Mouse (Mus musculus): ENCODE measurements around the gene D10Wsu102e. TPM values are rescaled to one million over a fixed set of nuclear protein-coding genes. Genes with fewer than 3 reads are reported as not detected.

D10Wsu102e gene
- polyA plus RNA-seq (2016; fragmentation: Nextera tagmentation; extraction: Ambion mirVana) = 1.1 and 1.2 TPM in 2 replicates

DNA sequence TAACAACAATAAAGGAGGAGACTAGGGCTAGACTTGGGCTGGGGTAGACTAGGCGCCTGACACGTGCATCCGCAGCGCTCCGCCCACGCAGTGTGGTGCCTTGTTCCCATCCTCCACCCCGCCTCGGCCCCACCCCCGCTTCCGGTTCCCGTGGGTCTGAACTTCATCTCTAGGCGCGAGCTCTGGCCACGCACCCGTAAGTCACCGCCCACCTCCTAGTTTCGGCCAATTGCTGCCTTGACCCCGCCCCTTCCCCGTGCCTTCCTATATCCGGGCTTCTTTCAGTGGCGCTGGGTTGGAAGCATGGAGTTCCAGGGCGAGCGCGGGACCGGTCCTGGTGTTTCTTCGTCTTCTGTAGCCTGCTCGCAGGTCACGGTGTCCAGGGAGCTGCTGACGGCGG lies at the start of gene D10Wsu102e:
Gene D10Wsu102e, plus strand, starts transcription at position 266 of the 400 bp plus-strand sequence.
- Histone ChIP-seq H3K36me3 (peaks cover 25% of the 10 kb centered on the region), H3K4me2 (replicated peaks) (peak within 1 kb of the TSS; percentile 73), H3K9me3 (no peaks in the 10 kb centered on the region), H3K27me3 (no peaks in the 10 kb centered on the region), H3K27ac (replicated peaks) (peak within 1 kb of the TSS; percentile 58), H3K4me3 (peak within 1 kb of the TSS; percentile 96), H3K4me1 (peaks cover 10% of the 10 kb centered on the region), H3K9ac (replicated peaks) (peak within 1 kb of the TSS; percentile 87)
- peak; percentile 97 for ATAC-seq (ENCODE audit: low FRiP score, low read depth)
- WGBS = under 1% methylated on average over 30 of the region's 30 CpGs

DNA sequence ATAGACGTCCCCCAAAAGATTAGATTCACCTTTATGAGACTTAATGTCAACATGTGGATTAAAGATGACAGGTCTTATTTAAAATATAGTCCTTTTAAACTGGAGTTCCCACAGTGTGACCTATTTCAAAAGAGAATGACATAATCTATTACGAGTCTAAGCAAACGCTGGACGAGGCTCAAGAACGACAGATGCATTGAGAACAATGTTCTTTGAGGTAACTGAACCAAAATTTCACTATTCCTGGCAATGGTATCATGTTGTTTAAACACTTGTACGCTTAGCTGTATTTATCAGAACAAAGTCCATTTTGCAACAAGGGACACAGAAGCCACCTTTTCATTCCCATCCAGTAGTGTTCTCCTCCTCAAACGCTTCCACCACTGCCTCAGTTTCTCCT lies 49.7 kb upstream of the D10Wsu102e start:
- no peak overlapping the region for H3K4me2 ChIP-seq (replicated peaks)
- no peak overlapping the region for H3K27ac ChIP-seq (replicated peaks)
- no peak for ATAC-seq (ENCODE audit: low FRiP score, low read depth)
- H3K4me3 ChIP-seq = no peak overlapping the region
- 90% methylated on average over 7 of the region's 7 CpGs for WGBS
- H3K27me3 ChIP-seq = no peaks in the 10 kb centered on the region
- H3K9ac ChIP-seq (replicated peaks) = no peak overlapping the region
- no peaks in the 10 kb centered on the region for H3K9me3 ChIP-seq
- H3K36me3 ChIP-seq = no peaks in the 10 kb centered on the region
- H3K4me1 ChIP-seq = no peaks in the 10 kb centered on the region

DNA sequence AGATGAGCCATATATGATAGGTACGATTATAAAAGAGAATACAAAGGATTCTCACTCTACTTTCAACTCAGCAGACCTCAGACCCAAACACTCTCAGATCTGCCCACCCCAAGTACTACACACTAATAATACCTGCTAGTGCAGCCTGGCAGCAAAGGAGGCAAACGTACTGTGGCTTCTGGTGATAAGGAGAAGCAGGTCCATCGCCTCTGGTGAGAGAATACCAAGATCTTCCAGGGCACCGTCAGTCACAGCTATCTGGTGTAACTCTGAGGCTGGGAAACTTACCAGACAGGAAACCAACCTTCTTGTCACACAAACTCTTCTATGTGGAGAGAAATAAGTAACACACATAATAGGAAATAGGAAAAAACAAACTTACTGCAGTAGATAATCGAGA lies 47.0 kb upstream of the D10Wsu102e start:
- H3K27ac ChIP-seq (replicated peaks) = no peak overlapping the region
- no peaks in the 10 kb centered on the region for H3K36me3 ChIP-seq
- no peak overlapping the region for H3K4me3 ChIP-seq
- no peaks in the 10 kb centered on the region for H3K4me1 ChIP-seq
- WGBS = 88% methylated on average over 5 of the region's 5 CpGs
- H3K9me3 ChIP-seq = no peaks in the 10 kb centered on the region
- ATAC-seq (ENCODE audit: low FRiP score, low read depth) = no peak
- H3K27me3 ChIP-seq = no peaks in the 10 kb centered on the region
- no peak overlapping the region for H3K9ac ChIP-seq (replicated peaks)
- H3K4me2 ChIP-seq (replicated peaks) = no peak overlapping the region

DNA sequence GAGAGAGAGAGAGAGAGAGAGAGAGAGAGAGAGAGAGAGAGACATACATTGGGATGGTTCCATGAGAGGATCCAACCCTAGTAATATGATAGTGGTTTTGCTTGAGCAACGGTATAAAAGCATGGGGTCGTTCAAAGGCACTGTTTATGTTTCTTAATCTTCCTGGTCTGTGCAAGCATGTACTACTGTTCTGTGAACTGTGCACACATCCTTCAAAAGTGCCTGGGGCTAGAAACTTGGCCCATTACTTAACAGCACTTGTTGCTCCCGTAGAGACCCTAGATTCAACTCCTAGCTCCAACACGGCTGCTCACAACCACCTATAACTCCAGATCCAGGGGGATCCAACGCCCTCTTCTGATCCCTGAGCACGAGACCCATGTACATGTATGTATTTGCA lies 39.6 kb upstream of the D10Wsu102e start:
- WGBS = 85% methylated on average over 6 of the region's 6 CpGs
- Histone ChIP-seq H3K4me1 (no peaks in the 10 kb centered on the region), H3K4me2 (replicated peaks) (no peak overlapping the region), H3K9ac (replicated peaks) (no peak overlapping the region), H3K9me3 (no peaks in the 10 kb centered on the region), H3K36me3 (no peaks in the 10 kb centered on the region), H3K27me3 (peaks cover 13% of the 10 kb centered on the region), H3K27ac (replicated peaks) (no peak overlapping the region), H3K4me3 (no peak overlapping the region)
- no peak for ATAC-seq (ENCODE audit: low FRiP score, low read depth)

DNA sequence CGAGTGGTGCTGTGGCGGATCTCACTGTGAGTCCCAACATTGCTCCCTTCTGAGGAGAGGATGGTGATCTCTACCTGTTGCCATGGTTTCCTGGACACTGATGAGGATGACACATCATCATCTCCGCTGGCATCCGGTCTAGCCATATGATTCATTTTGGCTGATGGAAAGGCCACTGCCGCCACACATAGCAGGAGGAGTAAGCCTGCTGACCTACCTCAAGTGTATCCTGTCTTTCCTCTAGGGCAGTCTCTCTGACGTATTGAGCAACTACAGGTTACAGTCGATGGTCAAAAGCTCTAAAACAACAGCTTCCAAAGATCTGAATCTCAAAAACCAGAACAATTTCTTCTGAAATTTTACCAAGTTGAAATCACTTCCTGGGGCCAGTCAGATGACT lies 39.2 kb upstream of the D10Wsu102e start:
- peaks cover 13% of the 10 kb centered on the region for H3K27me3 ChIP-seq
- ATAC-seq (ENCODE audit: low FRiP score, low read depth) = no peak
- H3K4me2 ChIP-seq (replicated peaks) = no peak overlapping the region
- H3K36me3 ChIP-seq = no peaks in the 10 kb centered on the region
- H3K9ac ChIP-seq (replicated peaks) = no peak overlapping the region
- no peak overlapping the region for H3K27ac ChIP-seq (replicated peaks)
- H3K4me1 ChIP-seq = no peaks in the 10 kb centered on the region
- WGBS = 93% methylated on average over 7 of the region's 7 CpGs
- no peaks in the 10 kb centered on the region for H3K9me3 ChIP-seq
- no peak overlapping the region for H3K4me3 ChIP-seq

DNA sequence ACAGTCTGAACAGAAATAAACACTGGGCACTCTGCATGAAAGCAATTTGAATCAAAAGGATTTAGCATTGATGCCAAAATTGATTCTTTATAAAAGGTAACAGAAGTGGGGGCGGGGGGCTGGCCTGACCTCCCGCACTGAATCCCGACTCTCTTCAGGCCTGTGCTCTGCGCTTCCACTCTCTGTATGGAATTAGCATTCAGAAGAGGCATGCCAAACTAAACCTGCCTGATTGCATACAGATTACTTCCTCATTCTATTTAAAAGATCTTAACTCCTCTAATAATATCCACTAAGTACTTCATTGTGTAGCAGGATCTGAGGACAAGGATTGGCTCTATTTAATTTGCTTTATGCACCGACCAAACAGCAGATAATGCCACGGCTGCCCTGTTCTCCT lies 38.5 kb upstream of the D10Wsu102e start:
- no peak overlapping the region for H3K9ac ChIP-seq (replicated peaks)
- H3K9me3 ChIP-seq = no peaks in the 10 kb centered on the region
- H3K4me3 ChIP-seq = no peak overlapping the region
- peaks cover 13% of the 10 kb centered on the region for H3K27me3 ChIP-seq
- ATAC-seq (ENCODE audit: low FRiP score, low read depth) = no peak
- no peaks in the 10 kb centered on the region for H3K36me3 ChIP-seq
- 22% methylated on average over 6 of the region's 6 CpGs for WGBS
- H3K27ac ChIP-seq (replicated peaks) = no peak overlapping the region
- H3K4me2 ChIP-seq (replicated peaks) = no peak overlapping the region
- H3K4me1 ChIP-seq = no peaks in the 10 kb centered on the region

DNA sequence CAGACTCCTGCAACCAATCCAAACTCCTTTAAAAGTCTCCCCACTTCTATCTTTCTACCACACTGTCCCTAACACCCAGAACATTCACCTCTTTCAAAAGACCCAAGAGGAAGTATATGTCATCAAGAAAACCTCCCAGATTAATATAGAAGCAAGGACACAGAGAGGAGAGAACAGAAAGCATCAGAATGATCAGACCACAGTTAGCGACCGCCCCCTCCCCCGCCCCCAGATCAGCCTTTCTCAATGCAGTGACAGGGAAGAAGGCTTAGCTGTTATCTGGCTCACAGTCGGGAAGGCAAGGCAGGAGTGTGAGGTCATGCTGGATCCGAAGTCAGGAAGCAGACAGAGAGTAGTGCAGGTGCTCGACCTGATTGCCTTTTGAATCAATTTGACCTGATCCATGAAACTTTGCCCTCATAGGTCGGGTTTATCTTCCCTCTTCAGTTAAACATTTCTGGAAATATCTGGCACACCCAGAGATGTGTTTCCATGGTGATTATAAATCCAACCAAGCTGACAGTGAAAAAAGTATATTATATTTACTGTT lies 37.4 kb upstream of the D10Wsu102e start:
- H3K4me2 ChIP-seq (replicated peaks) = no peak overlapping the region
- ATAC-seq (ENCODE audit: low FRiP score, low read depth) = no peak
- H3K9me3 ChIP-seq = no peaks in the 10 kb centered on the region
- H3K4me1 ChIP-seq = no peaks in the 10 kb centered on the region
- H3K27me3 ChIP-seq = peaks cover 13% of the 10 kb centered on the region
- no peak overlapping the region for H3K9ac ChIP-seq (replicated peaks)
- no peak overlapping the region for H3K4me3 ChIP-seq
- 48% methylated on average over 7 of the region's 7 CpGs for WGBS
- no peaks in the 10 kb centered on the region for H3K36me3 ChIP-seq
- no peak overlapping the region for H3K27ac ChIP-seq (replicated peaks)

DNA sequence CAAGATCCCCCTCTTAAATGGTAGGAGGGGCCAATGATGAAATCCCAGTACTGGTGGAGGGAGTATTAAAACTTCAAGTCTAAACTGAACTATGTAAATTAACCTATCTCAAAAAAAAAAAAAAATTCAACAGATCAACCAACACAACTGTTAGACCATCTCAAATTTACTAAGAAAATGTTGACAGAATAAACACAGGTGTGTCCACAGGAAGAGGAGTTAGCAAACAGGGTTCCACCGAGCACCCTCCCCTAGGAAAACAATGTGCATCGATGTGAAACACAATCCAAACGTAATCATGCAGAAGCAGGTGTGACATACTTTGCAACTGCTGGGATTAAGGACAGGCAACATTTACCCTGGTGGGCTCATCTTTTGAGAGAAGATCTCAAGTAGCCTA lies 35.1 kb upstream of the D10Wsu102e start:
- Histone ChIP-seq H3K27ac (replicated peaks) (no peak overlapping the region), H3K4me3 (no peak overlapping the region), H3K4me2 (replicated peaks) (no peak overlapping the region), H3K9ac (replicated peaks) (no peak overlapping the region), H3K36me3 (no peaks in the 10 kb centered on the region), H3K4me1 (no peaks in the 10 kb centered on the region), H3K9me3 (no peaks in the 10 kb centered on the region), H3K27me3 (peaks cover 13% of the 10 kb centered on the region)
- ATAC-seq (ENCODE audit: low FRiP score, low read depth) = no peak
- WGBS = 85% methylated on average over 3 of the region's 3 CpGs

DNA sequence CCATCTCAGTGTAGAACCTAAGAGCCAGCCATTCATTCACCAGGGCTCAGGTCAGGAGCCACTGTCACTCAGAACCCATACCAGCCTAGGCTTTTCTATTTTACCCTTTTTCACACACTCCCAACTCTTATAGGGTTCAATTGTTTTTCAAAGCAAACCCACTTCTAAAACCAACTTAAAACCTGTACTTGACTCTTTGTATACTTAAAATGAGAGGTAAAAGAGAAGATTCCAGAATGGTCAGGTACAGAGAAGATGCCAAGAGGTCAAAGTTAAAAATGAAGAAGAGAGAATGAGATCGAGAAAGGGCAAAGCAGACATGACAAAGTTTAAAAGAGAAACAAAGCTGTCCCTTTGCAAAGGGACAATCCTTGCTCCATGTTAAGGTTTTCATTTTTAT lies 34.1 kb upstream of the D10Wsu102e start:
- Histone ChIP-seq H3K36me3 (no peaks in the 10 kb centered on the region), H3K4me3 (no peak overlapping the region), H3K27me3 (peaks cover 13% of the 10 kb centered on the region), H3K4me2 (replicated peaks) (no peak overlapping the region), H3K9me3 (no peaks in the 10 kb centered on the region), H3K4me1 (no peaks in the 10 kb centered on the region), H3K9ac (replicated peaks) (no peak overlapping the region), H3K27ac (replicated peaks) (no peak overlapping the region)
- ATAC-seq (ENCODE audit: low FRiP score, low read depth) = no peak
- WGBS = 97% methylated on average over 1 of the region's 1 CpGs

DNA sequence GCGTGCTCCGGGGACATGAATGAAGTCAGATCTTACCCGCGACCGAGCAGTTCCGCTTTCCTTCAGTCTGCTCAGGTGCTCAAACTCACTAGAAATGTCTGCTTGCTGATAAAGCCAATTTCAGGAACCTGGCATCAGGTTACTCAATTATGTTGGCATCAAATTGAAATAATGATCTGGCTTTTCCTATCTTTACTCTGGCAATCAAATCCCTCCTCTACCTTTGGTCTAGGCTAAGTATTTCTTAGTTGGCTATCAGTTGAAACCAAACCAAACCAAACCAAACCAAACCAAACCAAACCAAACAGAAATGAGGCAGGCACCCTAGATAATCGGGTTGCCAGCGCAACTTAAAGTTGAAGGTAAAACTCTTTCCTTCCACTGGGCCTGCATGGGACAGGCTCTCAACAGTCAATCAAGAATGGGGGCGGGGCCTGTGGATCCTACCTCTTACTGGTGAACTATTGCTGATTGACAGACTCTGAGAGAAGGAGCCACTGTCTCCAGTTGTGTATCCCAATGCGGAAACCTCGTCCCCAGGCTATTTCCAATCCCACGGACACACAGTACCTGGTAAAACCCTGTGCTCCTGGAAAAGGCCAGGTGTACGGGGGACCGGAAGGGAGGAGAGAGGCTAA lies 33.3 kb upstream of the D10Wsu102e start:
- Histone ChIP-seq H3K4me1 (no peaks in the 10 kb centered on the region), H3K4me3 (no peak overlapping the region), H3K27me3 (peaks cover 13% of the 10 kb centered on the region), H3K9me3 (no peaks in the 10 kb centered on the region), H3K36me3 (no peaks in the 10 kb centered on the region), H3K4me2 (replicated peaks) (no peak overlapping the region), H3K9ac (replicated peaks) (no peak overlapping the region), H3K27ac (replicated peaks) (no peak overlapping the region)
- no peak for ATAC-seq (ENCODE audit: low FRiP score, low read depth)
- 91% methylated on average over 14 of the region's 14 CpGs for WGBS

DNA sequence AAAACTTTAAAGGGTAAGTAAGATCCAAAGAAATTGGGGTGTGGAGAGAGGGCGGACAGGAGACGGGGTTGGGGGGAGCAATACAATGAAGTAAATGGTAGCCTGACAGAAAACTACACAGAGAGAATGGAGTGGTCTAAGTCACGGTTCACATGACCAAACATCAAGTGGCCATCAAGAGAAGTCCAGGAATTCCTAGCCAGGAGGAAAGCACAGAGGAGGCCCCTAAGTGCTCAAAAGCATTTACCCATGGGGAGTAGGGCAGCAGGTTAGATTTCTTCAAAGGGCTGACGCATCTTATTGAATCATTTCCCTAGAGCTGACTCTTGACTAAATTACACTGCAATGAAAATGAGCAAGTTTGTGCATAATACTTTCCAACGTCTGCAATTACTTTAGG lies 31.2 kb upstream of the D10Wsu102e start:
- 79% methylated on average over 5 of the region's 5 CpGs for WGBS
- no peaks in the 10 kb centered on the region for H3K9me3 ChIP-seq
- no peak for ATAC-seq (ENCODE audit: low FRiP score, low read depth)
- H3K4me1 ChIP-seq = no peaks in the 10 kb centered on the region
- H3K4me2 ChIP-seq (replicated peaks) = no peak overlapping the region
- H3K27ac ChIP-seq (replicated peaks) = no peak overlapping the region
- no peak overlapping the region for H3K9ac ChIP-seq (replicated peaks)
- H3K27me3 ChIP-seq = peaks cover 8% of the 10 kb centered on the region
- no peak overlapping the region for H3K4me3 ChIP-seq
- no peaks in the 10 kb centered on the region for H3K36me3 ChIP-seq

DNA sequence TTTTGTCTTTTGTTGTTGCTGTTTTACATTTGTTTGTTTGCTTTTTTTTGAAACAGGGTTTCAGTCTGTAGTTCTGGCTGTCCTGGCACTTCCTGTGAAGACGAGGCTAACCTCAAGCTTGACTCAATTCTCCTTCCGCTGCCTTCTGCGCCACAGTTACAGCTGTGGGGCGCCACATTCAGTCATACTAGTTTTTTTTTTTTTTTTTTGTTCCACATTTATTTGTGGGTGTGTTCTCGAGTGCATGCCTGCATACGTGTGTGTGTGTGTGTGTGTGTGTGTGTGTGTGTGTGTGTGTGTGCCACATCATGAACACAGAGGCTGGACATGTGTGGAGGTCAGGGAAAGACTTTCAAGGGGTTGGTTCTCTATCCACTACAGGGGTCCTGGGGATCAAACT lies 29.7 kb upstream of the D10Wsu102e start:
- Histone ChIP-seq H3K9ac (replicated peaks) (no peak overlapping the region), H3K27ac (replicated peaks) (no peak overlapping the region), H3K27me3 (peaks cover 22% of the 10 kb centered on the region), H3K4me2 (replicated peaks) (no peak overlapping the region), H3K4me1 (no peaks in the 10 kb centered on the region), H3K9me3 (no peaks in the 10 kb centered on the region), H3K36me3 (no peaks in the 10 kb centered on the region), H3K4me3 (no peak overlapping the region)
- WGBS = 86% methylated on average over 6 of the region's 6 CpGs
- ATAC-seq (ENCODE audit: low FRiP score, low read depth) = no peak

DNA sequence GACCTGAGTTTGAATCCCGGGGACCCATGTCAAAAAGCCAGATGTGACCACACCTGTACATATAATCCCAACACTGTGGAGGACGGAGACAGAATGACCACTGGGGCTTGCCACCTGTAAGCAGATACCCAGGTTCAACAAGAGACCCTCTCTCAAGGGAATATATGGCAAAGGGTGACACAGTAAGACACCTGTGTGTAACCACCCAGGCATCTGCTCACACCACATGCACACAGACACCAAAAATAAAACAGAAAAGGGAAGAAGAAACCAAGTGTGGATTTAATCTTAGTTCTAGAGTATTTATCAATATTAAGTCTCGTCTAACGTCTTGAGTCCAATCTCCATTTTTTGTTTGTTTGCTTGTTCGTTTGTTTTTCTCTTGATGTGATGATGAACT lies 28.2 kb upstream of the D10Wsu102e start:
- no peaks in the 10 kb centered on the region for H3K36me3 ChIP-seq
- H3K4me2 ChIP-seq (replicated peaks) = no peak overlapping the region
- no peak for ATAC-seq (ENCODE audit: low FRiP score, low read depth)
- no peaks in the 10 kb centered on the region for H3K4me1 ChIP-seq
- no peaks in the 10 kb centered on the region for H3K9me3 ChIP-seq
- H3K27me3 ChIP-seq = peaks cover 31% of the 10 kb centered on the region
- no peak overlapping the region for H3K9ac ChIP-seq (replicated peaks)
- 90% methylated on average over 5 of the region's 5 CpGs for WGBS
- no peak overlapping the region for H3K4me3 ChIP-seq
- no peak overlapping the region for H3K27ac ChIP-seq (replicated peaks)

Data from midbrain, embryonic 12.5 days (tissue).